Mouse (Mus musculus): ENCODE results near the gene Cnn3. TPM values are rescaled to one million over a fixed set of nuclear protein-coding genes. Genes with fewer than 3 reads are reported as not detected.
A peak's percentile ranks its signal among the peaks of the same experiment; 100 is the strongest.

The Cnn3 gene
- polyA plus RNA-seq, 1 experiment from 2014 or later = 1,127 TPM

GRCm38 (mm10) chr3:121428696-121429259 is 2.5 kb downstream of the Cnn3 start:
- Histone ChIP-seq H3K9me3 (ENCODE audit: control insufficient read depth, low read length) (no peaks in the 10 kb centered on the region), H3K9ac (ENCODE audit: low read depth, low read length) (peak overlapping the region; percentile 89; the same call in 1 of the 2 replicates), H3K27me3 (ENCODE audit: control insufficient read depth, insufficient read depth, low read length) (no peaks in the 10 kb centered on the region), H3K27ac (ENCODE audit: low read depth, low read length) (no peak overlapping the region), H3K4me1 (replicated peaks; ENCODE audit: control insufficient read depth, insufficient read depth, low read length) (no peaks in the 10 kb centered on the region), H3K36me3 (ENCODE audit: control insufficient read depth, insufficient read depth, low read length) (0 out of 2 replicates have a peak, but pooled peaks cover 2% of the 10 kb centered on the region), H3K4me2 (replicated peaks; ENCODE audit: low read depth, low read length) (peak overlapping the region; percentile 81), H3K4me3 (ENCODE audit: low read depth, low read length) (peak overlapping the region; percentile 78)
- 64% methylated on average over 11 of the region's 11 CpGs for WGBS
- ATAC-seq (ENCODE audit: low FRiP score) = no peak
- no peak for DNase-seq (ENCODE audit: low spot score)

GRCm38 (mm10) chr3:121429469-121429868 is 3.2 kb downstream of the Cnn3 start:
- 35% methylated on average over 3 of the region's 3 CpGs for WGBS
- 0 out of 2 replicates have a peak, but pooled peaks cover 2% of the 10 kb centered on the region for H3K36me3 ChIP-seq (ENCODE audit: control insufficient read depth, insufficient read depth, low read length)
- H3K9me3 ChIP-seq (ENCODE audit: control insufficient read depth, low read length) = no peaks in the 10 kb centered on the region
- H3K9ac ChIP-seq (ENCODE audit: low read depth, low read length) = no peak overlapping the region
- no peak for ATAC-seq (ENCODE audit: low FRiP score)
- peak; percentile 25 for DNase-seq (ENCODE audit: low spot score)
- no peaks in the 10 kb centered on the region for H3K4me1 ChIP-seq (replicated peaks; ENCODE audit: control insufficient read depth, insufficient read depth, low read length)
- H3K27ac ChIP-seq (ENCODE audit: low read depth, low read length) = no peak overlapping the region
- H3K27me3 ChIP-seq (ENCODE audit: control insufficient read depth, insufficient read depth, low read length) = no peaks in the 10 kb centered on the region
- peak overlapping the region; percentile 12; the same call in 1 of the 2 replicates for H3K4me3 ChIP-seq (ENCODE audit: low read depth, low read length)
- H3K4me2 ChIP-seq (replicated peaks; ENCODE audit: low read depth, low read length) = peak overlapping the region; percentile 81; the same call in 1 of the 2 replicates

GRCm38 (mm10) chr3:121430289-121430936 is 4.1 kb downstream of the Cnn3 start:
- Histone ChIP-seq H3K27me3 (ENCODE audit: control insufficient read depth, insufficient read depth, low read length) (no peaks in the 10 kb centered on the region), H3K27ac (ENCODE audit: low read depth, low read length) (no peak overlapping the region), H3K4me3 (ENCODE audit: low read depth, low read length) (no peak overlapping the region), H3K9me3 (ENCODE audit: control insufficient read depth, low read length) (no peaks in the 10 kb centered on the region), H3K9ac (ENCODE audit: low read depth, low read length) (no peak overlapping the region), H3K4me1 (replicated peaks; ENCODE audit: control insufficient read depth, insufficient read depth, low read length) (no peaks in the 10 kb centered on the region), H3K4me2 (replicated peaks; ENCODE audit: low read depth, low read length) (no peak overlapping the region), H3K36me3 (ENCODE audit: control insufficient read depth, insufficient read depth, low read length) (0 out of 2 replicates have a peak, but pooled peaks cover 2% of the 10 kb centered on the region)
- no peak for ATAC-seq (ENCODE audit: low FRiP score)
- 31% methylated on average over 7 of the region's 7 CpGs for WGBS
- DNase-seq (ENCODE audit: low spot score) = peak; percentile 20

- Histone ChIP-seq H3K36me3 (ENCODE audit: control insufficient read depth, insufficient read depth, low read length) (0 out of 2 replicates have a peak, but pooled peaks cover 2% of the 10 kb centered on the region), H3K4me3 (ENCODE audit: low read depth, low read length) (no peak overlapping the region), H3K27ac (ENCODE audit: low read depth, low read length) (no peak overlapping the region), H3K9me3 (ENCODE audit: control insufficient read depth, low read length) (no peaks in the 10 kb centered on the region), H3K9ac (ENCODE audit: low read depth, low read length) (no peak overlapping the region), H3K27me3 (ENCODE audit: control insufficient read depth, insufficient read depth, low read length) (no peaks in the 10 kb centered on the region), H3K4me2 (replicated peaks; ENCODE audit: low read depth, low read length) (no peak overlapping the region), H3K4me1 (replicated peaks; ENCODE audit: control insufficient read depth, insufficient read depth, low read length) (no peaks in the 10 kb centered on the region; the same call in 1 of the 2 replicates)
- WGBS = 87% methylated on average over 6 of the region's 6 CpGs
- DNase-seq (ENCODE audit: low spot score) = no peak
- no peak for ATAC-seq (ENCODE audit: low FRiP score)
Observed at GRCm38 (mm10) chr3:121433359-121433758, 7.1 kb downstream of the Cnn3 start.

- H3K9ac ChIP-seq (ENCODE audit: low read depth, low read length) = no peak overlapping the region
- H3K4me1 ChIP-seq (replicated peaks; ENCODE audit: control insufficient read depth, insufficient read depth, low read length) = no peaks in the 10 kb centered on the region; the same call in 1 of the 2 replicates
- no peak overlapping the region for H3K4me2 ChIP-seq (replicated peaks; ENCODE audit: low read depth, low read length)
- no peak overlapping the region for H3K27ac ChIP-seq (ENCODE audit: low read depth, low read length)
- H3K4me3 ChIP-seq (ENCODE audit: low read depth, low read length) = no peak overlapping the region
- no peak for ATAC-seq (ENCODE audit: low FRiP score)
- H3K27me3 ChIP-seq (ENCODE audit: control insufficient read depth, insufficient read depth, low read length) = no peaks in the 10 kb centered on the region
- DNase-seq (ENCODE audit: low spot score) = peak; percentile 41
- 62% methylated on average over 8 of the region's 8 CpGs for WGBS
- H3K9me3 ChIP-seq (ENCODE audit: control insufficient read depth, low read length) = no peaks in the 10 kb centered on the region
- H3K36me3 ChIP-seq (ENCODE audit: control insufficient read depth, insufficient read depth, low read length) = 0 out of 2 replicates have a peak, but pooled peaks cover 2% of the 10 kb centered on the region
Observed at GRCm38 (mm10) chr3:121433968-121434533, 7.8 kb downstream of the Cnn3 start.

GRCm38 (mm10) chr3:121435296-121435695 is 9.0 kb downstream of the Cnn3 start:
- H3K36me3 ChIP-seq (ENCODE audit: control insufficient read depth, insufficient read depth, low read length) = 0 out of 2 replicates have a peak, but pooled peaks cover 2% of the 10 kb centered on the region
- no peaks in the 10 kb centered on the region for H3K9me3 ChIP-seq (ENCODE audit: control insufficient read depth, low read length)
- DNase-seq (ENCODE audit: low spot score) = no peak
- no peaks in the 10 kb centered on the region; the same call in 1 of the 2 replicates for H3K4me1 ChIP-seq (replicated peaks; ENCODE audit: control insufficient read depth, insufficient read depth, low read length)
- H3K4me2 ChIP-seq (replicated peaks; ENCODE audit: low read depth, low read length) = no peak overlapping the region
- no peaks in the 10 kb centered on the region for H3K27me3 ChIP-seq (ENCODE audit: control insufficient read depth, insufficient read depth, low read length)
- H3K4me3 ChIP-seq (ENCODE audit: low read depth, low read length) = no peak overlapping the region
- no peak for ATAC-seq (ENCODE audit: low FRiP score)
- no peak overlapping the region for H3K27ac ChIP-seq (ENCODE audit: low read depth, low read length)
- H3K9ac ChIP-seq (ENCODE audit: low read depth, low read length) = no peak overlapping the region
- WGBS = 79% methylated on average over 5 of the region's 5 CpGs

GRCm38 (mm10) chr3:121437070-121437469 is 10.8 kb downstream of the Cnn3 start:
- 0 out of 2 replicates have a peak, but pooled peaks cover 7% of the 10 kb centered on the region for H3K36me3 ChIP-seq (ENCODE audit: control insufficient read depth, insufficient read depth, low read length)
- H3K4me1 ChIP-seq (replicated peaks; ENCODE audit: control insufficient read depth, insufficient read depth, low read length) = no peaks in the 10 kb centered on the region; the same call in 1 of the 2 replicates
- ATAC-seq (ENCODE audit: low FRiP score) (no peak), DNase-seq (ENCODE audit: low spot score) (no peak)
- no peak overlapping the region for H3K27ac ChIP-seq (ENCODE audit: low read depth, low read length)
- 86% methylated on average over 7 of the region's 7 CpGs for WGBS
- H3K4me3 ChIP-seq (ENCODE audit: low read depth, low read length) = no peak overlapping the region
- H3K9me3 ChIP-seq (ENCODE audit: control insufficient read depth, low read length) = no peaks in the 10 kb centered on the region
- H3K9ac ChIP-seq (ENCODE audit: low read depth, low read length) = no peak overlapping the region
- H3K4me2 ChIP-seq (replicated peaks; ENCODE audit: low read depth, low read length) = no peak overlapping the region
- H3K27me3 ChIP-seq (ENCODE audit: control insufficient read depth, insufficient read depth, low read length) = no peaks in the 10 kb centered on the region

- no peaks in the 10 kb centered on the region for H3K27me3 ChIP-seq (ENCODE audit: control insufficient read depth, insufficient read depth, low read length)
- no peaks in the 10 kb centered on the region for H3K9me3 ChIP-seq (ENCODE audit: control insufficient read depth, low read length)
- H3K9ac ChIP-seq (ENCODE audit: low read depth, low read length) = no peak overlapping the region
- no peak overlapping the region for H3K27ac ChIP-seq (ENCODE audit: low read depth, low read length)
- no peak for DNase-seq (ENCODE audit: low spot score)
- H3K36me3 ChIP-seq (ENCODE audit: control insufficient read depth, insufficient read depth, low read length) = 0 out of 2 replicates have a peak, but pooled peaks cover 7% of the 10 kb centered on the region
- 59% methylated on average over 7 of the region's 7 CpGs for WGBS
- H3K4me2 ChIP-seq (replicated peaks; ENCODE audit: low read depth, low read length) = no peak overlapping the region
- H3K4me3 ChIP-seq (ENCODE audit: low read depth, low read length) = no peak overlapping the region
- ATAC-seq (ENCODE audit: low FRiP score) = no peak
- no peaks in the 10 kb centered on the region; the same call in 1 of the 2 replicates for H3K4me1 ChIP-seq (replicated peaks; ENCODE audit: control insufficient read depth, insufficient read depth, low read length)
Observed at GRCm38 (mm10) chr3:121437996-121438395, 11.7 kb downstream of the Cnn3 start.
